In genomic region chr17:71871981-71872380, GRCm38 (mm10) we compare ENCODE assay signal across 28 mouse cellular contexts.
"Had no signal": no experiment of that assay in that cellular context is flagged by ENCODE, and none has a peak within 500 bp of the region (broad histone marks: within the 10 kb centered on the region; RNA-seq: fewer than 3 reads in every experiment).

No protein-coding gene starts in this region.

- H3K4me2 ChIP-seq: embryonic facial prominence, embryonic 12.5 days; embryonic facial prominence, embryonic 13.5 days; embryonic facial prominence, embryonic 15.5 days; forebrain, embryonic 12.5 days; forebrain, embryonic 13.5 days; forebrain, embryonic 15.5 days had no signal

- H3K4me1 ChIP-seq: embryonic facial prominence, embryonic 12.5 days had no signal

- DNase-seq: cerebellum, adult 2 months; cerebellum, adult 8-10 months; cerebellum, adult 9-10 months; cerebellum, adult 9-11 months; cerebellum, postnatal 10 days; cerebellum, postnatal 14 days; cerebellum, postnatal 25 days; cerebellum, postnatal 36 days; embryo, embryonic 11 days; forebrain, postnatal 0 days; gastrocnemius, adult 2 months; gastrocnemius, postnatal 10 days; gastrocnemius, postnatal 14 days; gastrocnemius, postnatal 25 days; gastrocnemius, postnatal 36 days; heart, adult 18-20 months; heart, adult 2 months had no signal

- H3K9ac ChIP-seq: embryonic facial prominence, embryonic 12.5 days; embryonic facial prominence, embryonic 13.5 days; embryonic facial prominence, embryonic 15.5 days; forebrain, embryonic 12.5 days; forebrain, embryonic 13.5 days; forebrain, embryonic 15.5 days; forebrain, postnatal 0 days had no signal

- ATAC-seq: forebrain, embryonic 13.5 days; forebrain, embryonic 14.5 days; forebrain, embryonic 15.5 days; forebrain, embryonic 16.5 days; forebrain, postnatal 0 days had no signal

- H3K9me3 ChIP-seq: embryonic facial prominence, embryonic 10.5 days; embryonic facial prominence, embryonic 12.5 days; embryonic facial prominence, embryonic 13.5 days; embryonic facial prominence, embryonic 15.5 days; forebrain, embryonic 10.5 days; forebrain, embryonic 12.5 days; forebrain, embryonic 13.5 days had no signal

- H3K36me3 ChIP-seq: embryonic facial prominence, embryonic 10.5 days; embryonic facial prominence, embryonic 12.5 days; embryonic facial prominence, embryonic 13.5 days; embryonic facial prominence, embryonic 15.5 days; forebrain, embryonic 10.5 days; forebrain, embryonic 12.5 days; forebrain, embryonic 15.5 days had no signal

- H3K27me3 ChIP-seq: embryonic facial prominence, embryonic 15.5 days; forebrain, embryonic 12.5 days; forebrain, embryonic 13.5 days; forebrain, embryonic 15.5 days had no signal

- H3K4me3 ChIP-seq: embryonic facial prominence, embryonic 10.5 days; embryonic facial prominence, embryonic 12.5 days; embryonic facial prominence, embryonic 13.5 days; embryonic facial prominence, embryonic 15.5 days; erythroblast, embryonic 14.5 days; forebrain, embryonic 10.5 days; forebrain, embryonic 12.5 days; forebrain, embryonic 13.5 days; forebrain, embryonic 15.5 days; gastrocnemius, adult 2 months; heart, adult 2 months had no signal

- H3K27ac ChIP-seq: embryonic facial prominence, embryonic 10.5 days; embryonic facial prominence, embryonic 12.5 days; embryonic facial prominence, embryonic 13.5 days; embryonic facial prominence, embryonic 15.5 days; forebrain, embryonic 10.5 days; forebrain, embryonic 12.5 days; forebrain, embryonic 13.5 days; forebrain, embryonic 15.5 days; gastrocnemius, adult 2 months; heart, adult 2 months had no signal
